Mouse (Mus musculus) gastrocnemius, postnatal 14 days (tissue): ENCODE measurements around the gene Gamt. TPM values are rescaled to one million over a fixed set of nuclear protein-coding genes. Genes with fewer than 3 reads are reported as not detected.
A peak's percentile ranks its signal among the peaks of the same experiment; 100 is the strongest.

Experiments
- DNase-seq: peaks from one replicate; pipeline ENCODE4 v3.0.0; 2021; ENCODE audit warnings: mixed read lengths
- intact Hi-C: fragments of 180-260 bp; cut with DNase I; formaldehyde crosslinking; loops from one replicate; pipeline ENCODE4 v1.15.1; 2025; ENCODE audit warnings: low total_unique reads
- total RNA-seq, 2 experiments: library from RNA; stranded (reverse); gene quantifications; 2 replicates each; pipeline ENCODE4 v1.2.3; 2021

Gamt gene
- total RNA-seq, 2 experiments from 2014 or later, result 232 to 267 TPM

DNA sequence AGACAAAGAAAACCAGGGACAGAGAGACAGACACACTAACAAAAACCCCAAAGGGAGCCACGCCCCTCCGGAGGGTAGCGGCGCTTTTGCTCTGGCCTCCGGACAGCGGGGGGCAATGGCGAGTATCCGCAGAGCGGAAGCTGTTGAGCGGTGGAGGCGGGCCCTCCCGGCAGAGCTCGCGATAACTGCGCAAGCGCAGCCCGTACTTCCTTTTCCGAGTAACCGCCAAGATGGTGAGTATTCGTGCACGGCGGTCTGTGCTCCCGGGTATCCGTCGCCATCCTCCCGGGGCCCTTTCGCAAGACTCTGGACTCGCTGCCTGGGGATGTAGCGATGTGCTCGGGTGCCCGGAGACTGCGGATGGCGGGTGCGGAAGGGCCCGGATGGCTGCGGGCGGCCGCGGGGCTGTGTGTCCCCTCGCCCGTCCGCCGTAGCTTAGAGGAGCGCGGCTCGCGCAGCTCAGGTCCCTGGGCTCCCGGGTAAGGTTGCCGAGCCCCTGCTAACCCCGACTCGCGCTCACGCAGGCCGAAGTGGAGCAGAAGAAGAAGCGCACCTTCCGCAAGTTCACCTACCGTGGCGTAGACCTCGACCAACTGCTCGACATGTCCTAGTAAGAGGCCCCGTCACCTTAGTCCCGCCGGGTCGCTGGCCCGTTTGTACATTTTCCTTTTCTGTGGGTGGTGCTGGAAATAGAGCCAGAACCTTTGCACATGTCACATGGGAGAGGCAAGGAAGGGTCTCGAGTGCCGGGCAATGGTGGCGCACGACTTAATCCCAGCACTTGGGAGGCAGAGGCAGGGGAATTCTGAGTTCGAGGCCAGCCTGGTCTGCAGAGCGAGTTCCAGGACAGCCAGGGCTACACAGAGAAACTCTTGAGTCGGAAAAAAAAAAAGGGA, 31.7 kb upstream of the Gamt start, which contains the start of gene Rps15:
Gene Rps15, plus strand, starts transcription at position 203 of the 896 bp plus-strand sequence.
- DNase-seq, result peak; percentile 97
- intact Hi-C loops, result no loop called here

DNA sequence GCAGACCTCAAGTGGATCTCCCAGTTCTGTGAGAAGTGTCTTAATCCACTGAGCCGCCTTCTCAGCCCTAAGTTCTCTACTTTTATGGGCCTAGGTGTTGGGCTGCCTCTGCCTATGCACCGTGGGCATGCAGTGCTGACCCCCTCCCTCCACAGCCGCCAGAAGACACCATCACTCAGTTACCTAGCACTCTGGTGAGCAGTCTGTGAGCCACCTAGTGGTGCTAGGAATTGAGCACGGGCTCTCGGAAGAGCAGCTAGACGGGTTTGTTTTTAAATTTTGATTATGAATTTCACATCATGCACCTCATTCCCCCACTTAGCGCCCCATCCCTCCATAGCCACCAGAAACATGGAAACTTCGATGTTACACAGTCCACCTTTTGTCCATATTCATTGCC, 27.8 kb upstream of the Gamt start:
- DNase-seq, result no peak
- intact Hi-C loops, result no loop called here

DNA sequence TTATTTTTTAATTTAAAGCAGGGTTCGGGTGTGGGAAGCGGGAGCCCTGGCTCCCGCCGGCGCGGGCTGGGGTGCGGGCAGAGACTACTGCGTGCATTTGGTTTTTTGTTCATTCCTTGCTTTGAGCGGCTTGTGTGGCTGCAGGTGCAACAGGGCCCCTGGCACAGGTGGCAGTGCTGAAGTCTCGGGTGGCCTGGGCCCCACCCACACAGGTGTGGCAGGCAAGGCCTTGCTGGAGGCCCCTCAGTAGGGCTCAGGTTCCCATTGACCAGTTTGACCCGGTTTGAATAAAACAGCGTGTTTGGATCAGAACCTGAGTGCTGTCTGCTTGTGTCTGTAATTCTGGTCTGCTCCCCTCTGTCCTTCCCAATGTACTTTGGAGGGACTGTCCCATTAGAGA, 27.3 kb upstream of the Gamt start:
- intact Hi-C loops, result no loop called here
- DNase-seq, result no peak

DNA sequence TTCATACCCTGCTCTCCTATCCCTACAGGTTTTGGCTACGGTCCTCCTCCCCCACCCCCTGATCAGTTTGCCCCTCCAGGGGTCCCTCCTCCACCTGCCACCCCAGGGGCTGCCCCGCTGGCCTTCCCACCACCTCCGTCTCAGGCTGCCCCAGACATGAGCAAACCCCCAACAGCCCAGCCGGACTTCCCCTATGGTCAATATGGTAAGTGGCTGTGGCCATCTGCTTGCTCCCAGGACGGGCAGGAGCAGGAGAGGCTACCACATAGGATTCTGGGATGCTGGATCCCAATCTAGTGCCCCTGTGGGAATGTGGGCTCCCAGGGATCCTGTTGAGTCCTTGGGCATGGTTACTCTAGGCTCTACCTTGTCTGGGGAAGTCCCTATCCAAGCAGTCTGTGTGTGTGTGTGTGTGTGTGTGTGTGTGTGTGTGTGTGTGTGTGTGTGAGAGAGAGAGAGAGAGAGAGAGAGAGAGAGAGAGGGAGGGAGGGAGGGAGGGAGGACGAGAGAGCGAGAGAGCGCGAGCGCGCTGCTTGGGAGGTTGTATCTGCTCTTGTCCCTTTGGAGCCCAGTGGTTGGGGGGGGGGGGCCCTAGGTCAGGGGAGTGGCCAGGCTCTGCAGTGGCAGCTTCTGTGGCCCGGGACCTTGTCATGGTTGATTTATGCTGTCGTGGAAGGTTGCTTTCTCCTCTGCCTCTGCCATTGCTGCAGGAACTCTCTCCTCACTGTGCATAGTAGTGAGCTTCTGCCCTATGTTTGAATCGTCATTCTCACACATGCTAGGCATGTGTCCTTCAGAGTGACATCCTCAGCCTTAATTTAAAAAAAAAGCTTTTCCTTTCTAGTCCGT, 24.6 kb upstream of the Gamt start:
- intact Hi-C loops, result no loop called here
- no peak for DNase-seq

DNA sequence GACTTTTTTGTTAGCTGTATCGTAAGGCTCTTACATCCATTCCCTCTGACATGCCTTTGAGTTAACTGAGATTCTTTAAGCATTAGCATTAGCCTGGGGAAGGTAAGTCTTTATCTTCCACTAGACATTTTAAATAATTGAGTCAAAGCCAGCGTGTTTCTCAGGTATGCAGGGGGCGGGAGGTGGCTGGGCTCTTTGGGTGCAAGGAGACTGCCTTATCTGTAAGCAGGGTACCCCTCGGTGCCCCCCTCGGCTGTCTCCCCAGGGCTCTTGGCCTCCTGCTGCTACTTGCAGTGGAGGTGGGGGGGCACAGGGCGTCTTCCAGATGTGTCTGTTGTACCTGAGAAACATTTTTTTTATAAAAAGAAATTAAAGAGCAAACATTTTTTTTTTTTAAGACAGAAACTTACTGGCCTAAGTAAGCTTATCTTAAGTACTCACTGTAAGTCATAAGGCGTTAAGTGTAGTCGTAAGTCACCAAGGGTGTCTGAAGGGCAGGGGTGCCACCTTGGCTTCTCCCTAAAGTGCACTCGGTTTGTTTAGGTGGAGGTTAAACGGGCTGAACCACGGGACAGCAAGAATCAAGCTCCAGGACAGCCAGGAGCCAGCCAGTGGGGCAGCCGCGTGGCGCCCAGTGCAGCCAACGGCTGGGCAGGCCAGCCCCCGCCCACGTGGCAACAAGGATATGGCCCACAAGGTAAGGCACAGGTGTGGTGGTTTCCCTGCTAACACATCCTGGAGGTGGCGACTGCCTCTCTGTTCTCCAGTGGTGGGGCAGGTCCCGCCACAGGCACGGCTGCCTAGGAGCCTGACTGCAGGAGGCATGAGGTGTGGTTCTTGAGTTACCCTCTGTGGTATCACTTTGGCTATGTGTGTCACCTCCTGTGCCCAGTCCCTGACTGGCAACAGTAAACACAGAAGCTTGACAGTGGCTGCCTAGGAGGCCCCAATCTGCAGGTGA, 21.9 kb upstream of the Gamt start:
- no peak for DNase-seq
- intact Hi-C loops, result no loop called here

DNA sequence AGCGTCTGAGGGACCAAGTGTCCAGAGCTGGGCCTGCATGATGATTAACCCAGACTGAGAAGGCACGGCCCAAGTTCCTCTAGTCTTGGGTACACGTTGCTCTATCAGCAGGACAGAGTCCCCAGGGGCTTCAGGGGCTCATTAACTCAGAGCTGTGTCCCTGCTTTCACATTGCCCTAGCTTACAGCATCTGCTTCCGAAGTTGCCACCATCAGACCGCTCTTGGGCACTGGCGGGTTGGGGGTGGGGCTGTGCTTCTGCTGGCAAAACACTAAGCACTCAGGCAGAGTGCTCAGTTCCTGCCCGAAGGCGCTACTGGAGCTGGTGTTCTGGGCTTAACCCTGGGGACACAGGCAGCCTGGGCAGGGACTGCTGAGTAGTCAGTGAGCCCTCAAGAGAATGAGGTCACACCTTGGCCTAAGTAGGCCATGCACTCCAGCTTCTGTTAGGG, 21.1 kb upstream of the Gamt start:
- no peak for DNase-seq
- intact Hi-C loops, result no loop called here

DNA sequence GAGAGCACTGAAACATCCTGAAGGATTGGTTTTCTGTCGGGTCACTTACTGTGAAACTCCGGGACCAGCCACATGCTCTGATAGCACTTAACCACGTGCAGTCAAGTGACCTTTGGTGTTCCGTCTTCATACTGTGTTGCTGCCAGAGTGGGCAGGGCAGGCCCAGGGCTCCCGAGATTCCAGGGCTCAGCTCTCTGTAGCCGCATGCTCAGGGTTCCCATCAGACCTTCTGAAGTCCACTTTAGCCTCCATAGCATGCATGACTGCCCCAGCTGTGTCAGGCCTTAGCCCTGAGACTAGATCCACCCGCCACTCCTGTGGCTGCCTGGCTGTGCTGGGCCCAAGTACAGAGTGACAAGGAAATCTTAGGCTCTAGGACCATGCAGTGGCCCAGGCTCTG, 20.5 kb upstream of the Gamt start:
- intact Hi-C loops, result no loop called here
- no peak for DNase-seq

DNA sequence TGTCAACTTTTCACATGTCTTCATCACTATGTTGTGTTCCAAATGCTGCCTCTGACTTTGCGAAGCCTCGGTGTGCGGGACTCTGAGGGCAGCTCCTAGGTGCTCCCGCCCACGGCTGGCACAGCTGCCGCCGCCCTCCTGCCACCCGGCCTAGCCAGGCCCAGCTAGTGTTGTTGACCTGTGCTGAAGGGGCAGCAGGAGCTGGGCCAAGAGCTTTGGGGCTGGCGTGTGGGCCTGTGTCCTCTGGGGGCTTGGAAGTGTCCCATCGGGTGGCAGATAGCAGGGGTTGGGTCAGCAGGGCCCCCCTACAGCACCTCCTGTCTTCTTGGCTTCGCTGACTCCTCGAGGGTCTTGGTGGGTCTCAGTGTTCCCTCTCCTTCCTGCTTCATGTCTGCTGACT, 18.5 kb upstream of the Gamt start:
- no peak for DNase-seq
- intact Hi-C loops, result no loop called here

DNA sequence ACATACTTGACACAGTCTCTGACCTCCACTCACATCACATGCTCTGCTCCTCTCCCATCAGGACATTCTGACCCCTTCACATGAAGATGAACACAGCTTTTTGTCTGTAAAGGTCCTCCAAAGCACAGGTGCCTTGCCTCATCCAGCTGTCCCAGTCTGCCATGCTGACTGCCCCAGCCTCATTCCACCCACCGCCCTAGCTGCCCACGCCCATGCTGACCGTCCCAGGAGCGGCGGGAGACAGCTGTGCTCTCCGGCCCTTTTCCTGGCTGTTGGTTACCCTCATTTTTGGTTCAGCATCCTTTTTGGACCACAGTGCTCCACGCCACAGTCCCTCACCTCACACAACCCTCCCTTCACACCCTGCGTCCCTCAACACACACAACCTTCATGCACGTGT, 17.6 kb upstream of the Gamt start:
- DNase-seq, result no peak
- intact Hi-C loops, result no loop called here

DNA sequence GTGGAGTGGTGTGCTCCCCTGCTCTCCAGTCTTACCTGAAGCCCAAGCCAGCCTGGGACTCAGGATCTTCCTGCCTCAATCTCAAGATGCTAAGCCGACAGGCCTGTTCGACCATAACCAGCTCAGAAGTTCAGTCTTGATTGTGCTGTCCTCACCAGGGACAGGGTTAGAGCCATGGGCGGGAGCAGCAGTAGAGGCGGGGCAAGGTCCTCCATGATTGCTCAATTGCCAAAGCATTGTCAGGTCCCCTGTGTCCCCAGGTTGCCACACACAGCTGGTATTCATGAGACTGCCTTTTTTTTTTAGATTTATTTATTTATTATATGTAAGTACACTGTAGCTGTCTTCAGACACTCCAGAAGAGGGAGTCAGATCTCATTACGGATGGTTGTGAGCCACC, 15.4 kb upstream of the Gamt start:
- no peak for DNase-seq
- intact Hi-C loops, result no loop called here

DNA sequence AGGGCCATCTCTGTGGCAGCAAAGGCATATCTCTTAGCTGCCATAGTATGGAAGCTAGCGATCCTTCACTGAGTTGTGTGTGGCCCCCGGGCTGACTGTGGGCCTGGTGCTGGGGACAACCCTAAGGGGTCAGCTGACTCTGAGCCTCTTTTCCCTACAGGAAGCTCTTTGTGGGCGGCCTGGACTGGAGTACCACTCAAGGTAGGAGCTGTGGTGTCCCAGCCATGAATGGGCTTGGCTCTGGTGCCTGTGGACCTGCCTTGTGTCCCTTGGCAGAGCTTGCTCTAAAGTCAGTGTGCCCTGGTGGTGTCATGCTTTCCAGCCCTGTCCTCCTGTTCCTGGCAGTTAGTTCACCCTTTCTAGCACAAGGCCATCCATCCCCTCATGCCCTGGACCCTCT, 13.0 kb upstream of the Gamt start:
- DNase-seq, result no peak
- intact Hi-C loops, result no loop called here

DNA sequence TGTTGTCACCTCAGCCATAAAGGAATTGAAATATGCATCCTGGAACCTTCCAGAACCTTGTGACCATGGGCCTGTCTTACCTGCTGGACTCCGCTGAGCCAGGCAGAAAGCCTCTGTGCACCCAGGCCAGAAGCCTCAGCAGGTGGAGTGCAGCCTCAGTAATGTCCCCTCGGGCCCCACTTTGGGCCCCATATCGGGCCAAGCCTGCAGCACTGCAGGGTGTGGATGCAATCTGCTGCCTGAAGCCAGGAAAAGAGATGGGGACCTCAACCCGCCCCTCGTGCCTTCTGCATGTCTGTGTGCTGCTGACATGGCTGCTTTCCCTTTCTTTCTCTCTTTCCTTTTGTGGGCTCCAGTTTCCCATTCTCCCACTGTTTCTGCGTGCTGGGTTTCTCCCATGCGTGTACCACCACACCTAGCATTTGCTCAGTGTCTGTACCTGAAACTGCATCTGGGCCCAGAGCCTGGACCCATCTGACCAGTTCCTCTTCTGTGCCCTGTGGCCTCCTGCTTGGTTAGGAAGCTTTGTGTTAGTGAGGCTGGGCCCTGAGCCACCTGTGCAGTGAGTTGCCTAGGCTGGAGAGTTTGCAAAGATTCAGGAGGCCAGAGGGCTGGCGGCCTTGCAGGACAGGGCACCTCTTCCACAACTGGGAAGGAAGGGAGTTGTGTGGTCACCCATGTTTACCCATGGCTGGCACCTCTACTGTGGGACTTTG, 11.2 kb upstream of the Gamt start:
- DNase-seq, result no peak
- intact Hi-C loops, result no loop called here

DNA sequence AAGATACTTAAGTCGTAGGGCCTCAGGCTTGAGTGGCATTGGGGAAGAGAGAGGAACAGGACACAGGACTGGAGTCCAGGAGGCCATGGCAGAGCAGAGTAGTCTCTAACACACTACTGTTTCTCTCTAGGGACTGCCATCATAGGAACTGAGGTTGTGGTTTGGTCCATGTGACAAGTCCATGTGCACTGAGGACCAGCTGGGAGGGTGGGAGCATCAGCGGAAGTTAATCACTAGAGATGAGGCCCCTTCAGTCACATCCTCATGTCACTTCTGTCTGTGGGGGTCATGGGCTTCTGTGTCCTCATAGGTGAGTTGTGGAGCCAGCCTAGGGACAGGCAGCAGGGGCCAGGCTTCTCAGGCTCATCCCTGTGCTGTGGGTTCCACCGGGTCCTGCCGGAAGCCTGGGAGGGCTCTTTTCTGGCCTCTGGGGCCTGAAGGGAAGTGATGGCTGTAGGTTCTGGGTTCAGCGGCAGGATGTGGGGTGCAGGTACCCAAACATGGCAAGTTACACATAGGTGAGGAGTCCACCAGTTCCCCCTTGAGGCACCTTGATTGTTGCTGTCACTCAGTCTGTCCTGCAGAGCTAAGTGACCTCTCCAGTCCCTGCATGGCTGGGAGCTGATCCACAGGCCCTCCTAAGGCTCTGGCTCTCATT, 10.5 kb upstream of the Gamt start:
- intact Hi-C loops, result no loop called here
- DNase-seq, result no peak

DNA sequence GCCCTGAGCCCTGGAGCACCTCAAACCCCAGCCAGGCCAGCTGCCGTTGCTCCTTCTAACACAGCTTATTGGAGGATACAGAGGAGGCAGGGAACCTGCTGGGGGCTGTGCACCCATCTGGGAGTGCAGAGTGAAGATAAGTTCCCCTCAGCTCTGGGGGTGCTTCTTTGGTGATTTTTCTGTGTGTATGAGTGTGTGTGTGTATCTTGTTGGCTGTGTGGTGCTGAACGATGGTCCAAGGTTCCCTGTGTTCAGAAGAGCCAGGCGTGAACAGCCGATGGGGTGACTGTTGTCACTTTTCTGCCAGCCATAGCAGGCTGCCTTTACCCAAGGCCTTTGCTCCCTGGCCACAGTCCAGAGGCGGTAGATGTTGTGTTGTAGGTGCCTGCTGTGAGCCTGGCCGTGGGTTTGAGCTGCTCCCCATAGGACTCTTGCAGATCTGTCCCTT, 9.9 kb upstream of the Gamt start:
- intact Hi-C loops, result no loop called here
- no peak for DNase-seq

DNA sequence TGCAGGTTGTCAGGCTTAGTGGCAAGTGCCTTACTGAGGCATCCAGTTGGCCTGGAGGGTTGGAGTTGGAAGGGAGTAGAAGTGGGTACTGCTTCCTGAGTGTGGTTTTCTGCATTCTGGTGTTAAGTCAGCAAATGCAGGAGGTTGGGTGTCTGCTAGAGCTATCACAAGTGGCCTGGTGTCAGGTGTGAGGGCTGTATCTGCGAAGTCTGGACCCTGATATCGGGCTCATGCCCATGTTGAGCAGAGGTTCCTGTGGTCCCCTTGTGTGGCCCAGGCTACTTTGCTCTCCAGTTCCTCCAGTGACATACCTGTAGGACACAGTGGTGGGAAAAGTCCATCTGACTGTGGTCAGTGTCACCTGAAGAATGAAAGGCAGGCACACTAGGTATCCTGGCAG, 9.3 kb upstream of the Gamt start:
- no peak for DNase-seq
- intact Hi-C loops, result no loop called here

DNA sequence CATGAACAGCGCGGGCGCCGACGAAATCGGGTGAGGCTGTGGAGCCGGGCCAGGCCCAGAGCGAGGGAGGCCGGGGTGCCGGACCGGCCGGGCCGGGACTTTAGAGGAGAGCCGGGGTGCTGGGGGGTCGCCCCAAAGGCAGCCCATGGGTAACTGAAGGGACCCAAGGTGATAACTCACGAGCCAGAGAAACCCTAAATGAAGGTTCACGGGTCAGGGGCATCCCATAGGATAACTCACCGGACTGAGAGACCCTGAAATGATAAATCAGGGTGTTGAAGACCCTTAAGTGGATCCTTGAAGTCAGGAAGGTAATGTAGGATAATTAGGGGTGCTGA, 4.3 kb upstream of the Gamt start:
- intact Hi-C loops, result no loop called here
- DNase-seq, result no peak

DNA sequence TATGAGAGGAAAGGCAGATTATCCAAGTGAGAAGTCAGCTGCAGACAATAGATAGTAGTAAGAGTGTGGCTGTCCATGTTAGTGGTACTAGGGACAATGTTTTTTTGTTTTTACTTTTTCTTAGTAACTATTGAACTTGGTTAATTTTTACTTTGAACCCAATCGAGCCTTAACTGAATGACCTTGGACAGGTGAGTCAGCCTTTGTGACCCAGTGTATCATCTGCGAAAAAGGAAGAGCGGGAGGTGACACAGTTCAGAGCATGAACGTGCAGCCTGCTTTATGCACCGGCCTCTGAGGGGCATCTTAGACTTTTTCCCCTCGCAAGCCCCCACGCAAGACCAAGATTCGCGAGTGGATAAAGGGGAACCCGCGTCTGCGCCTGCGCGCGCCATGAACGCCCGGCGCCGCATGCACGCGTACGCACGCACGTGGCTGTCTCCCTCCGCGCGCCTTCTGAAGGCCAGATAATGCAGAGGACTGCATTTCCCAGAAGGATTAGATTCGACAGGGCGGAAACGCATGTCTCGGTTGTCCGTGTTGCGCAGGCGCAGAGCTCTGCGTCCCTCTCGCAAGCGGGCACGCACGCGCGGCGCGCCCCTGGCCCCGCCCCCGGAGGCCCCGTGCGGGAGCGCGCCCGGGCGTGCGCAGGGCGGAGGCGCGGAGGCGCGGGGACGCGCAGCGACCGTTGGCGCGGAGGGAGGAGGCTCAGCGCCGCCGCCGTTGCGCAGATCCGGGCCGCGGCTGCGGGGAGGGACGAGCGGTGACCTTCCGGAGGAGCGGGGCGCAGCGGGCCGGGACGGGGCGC, 3.7 kb upstream of the Gamt start:
- DNase-seq, result peak; percentile 100
- intact Hi-C loops, result no loop called here
